Mouse (Mus musculus) limb, embryonic 14.5 days (tissue): Measurements from ENCODE around the gene Gm10837. TPM values are rescaled to one million over a fixed set of nuclear protein-coding genes. Genes with fewer than 3 reads are reported as not detected.

Experiments used
- ATAC-seq: fragments of 200-750 bp; cut with Nextera tagmentation; 2 replicates; pipeline ENCODE4 v1.8.0; 2017; ENCODE audit warnings: low read depth, moderate number of reproducible peaks, moderate TSS enrichment; ENCODE audit not compliant: low FRiP score
- DNase-seq: peaks from one replicate; pipeline ENCODE4 v3.0.0-alpha.2; 2015; ENCODE audit warnings: low spot score
- H3K27ac ChIP-seq: fragments of 300-500 bp; sonication (generic); replicated peaks from 2 replicates; pipeline ENCODE4 v1.5.1; 2014; ENCODE audit warnings: low read depth, mild to moderate bottlenecking, low read length, moderate library complexity, mixed read lengths
- H3K27me3 ChIP-seq: fragments of 300-500 bp; sonication (generic); 2 replicates; pipeline ENCODE4 v1.6.1; 2014; ENCODE audit warnings: low read length, mixed read lengths; ENCODE audit not compliant: control insufficient read depth, insufficient read depth
- H3K36me3 ChIP-seq: fragments of 300-500 bp; sonication (generic); 2 replicates; pipeline ENCODE4 v1.6.1; 2014; ENCODE audit warnings: mild to moderate bottlenecking, low read length, moderate library complexity, mixed read lengths; ENCODE audit not compliant: control insufficient read depth, insufficient read depth
- H3K4me1 ChIP-seq: fragments of 300-500 bp; sonication (generic); 2 replicates; pipeline ENCODE4 v1.6.1; 2014; ENCODE audit warnings: antibody characterized with exemption, low read length, mixed read lengths; ENCODE audit not compliant: control insufficient read depth, insufficient read depth
- H3K4me2 ChIP-seq: fragments of 300-500 bp; sonication (generic); replicated peaks from 2 replicates; pipeline ENCODE4 v1.6.1; 2014; ENCODE audit warnings: low read depth, mild to moderate bottlenecking, low read length, moderate library complexity; ENCODE audit not compliant: severe bottlenecking
- H3K4me3 ChIP-seq: fragments of 300-500 bp; sonication (generic); replicated peaks from 2 replicates; pipeline ENCODE4 v1.5.1; 2014; ENCODE audit warnings: low read length
- H3K9ac ChIP-seq: fragments of 300-500 bp; sonication (generic); 2 replicates; pipeline ENCODE4 v1.6.1; 2014; ENCODE audit warnings: mild to moderate bottlenecking, low read depth, low read length, moderate library complexity; ENCODE audit not compliant: severe bottlenecking
- H3K9me3 ChIP-seq: fragments of 300-500 bp; sonication (generic); 2 replicates; pipeline ENCODE4 v1.6.1; 2016; ENCODE audit warnings: low read length; ENCODE audit not compliant: control insufficient read depth
- POLR2A ChIP-seq: fragments of 200-500 bp; IDR thresholded peaks from 2 replicates; pipeline ENCODE4 v1.8.0; 2012; ENCODE audit warnings: inconsistent platforms, mild to moderate bottlenecking, moderate library complexity, borderline replicate concordance; ENCODE audit not compliant: insufficient read depth, insufficient read length; ENCODE audit errors: extremely low read depth
- WGBS: fragments of 180-500 bp; shearing (Covaris S2); extraction: QIAGEN DNeasy Blood & Tissue Kit; methylation state at CpG from one replicate; pipeline ENCODE4 v1.1.7; 2014; 5-methylcytosine and 5-hydroxymethylcytosine counted together
- polyA plus RNA-seq, 2 experiments: library from polyadenylated mRNA; depleted of rRNA in 1 of 2; stranded (reverse) in 1 of 2; unstranded in 1 of 2; fragments of >200 nt; fragmentation: Nextera tagmentation in 1 of 2; extraction: Ambion mirVana in 1 of 2; gene quantifications; 2 replicates each; pipeline versions ENCODE4 v1.2.1 to v1.2.3; 2012 to 2014

Gene Gm10837
- polyA plus RNA-seq, 2 experiments, result 0.12 TPM; not detected in 1

- H3K9ac ChIP-seq, result peak overlapping the region; percentile 34; the same call in 1 of the 2 replicates
- peaks cover 78% of the 10 kb centered on the region for H3K27me3 ChIP-seq
- no peak for DNase-seq
- 19% methylated on average over 17 of the region's 17 CpGs for WGBS
- peak overlapping the region; percentile 21; the same call in 1 of the 2 replicates for H3K4me2 ChIP-seq
- no peak overlapping the region for H3K27ac ChIP-seq
- peak overlapping the region; percentile 58 for H3K4me3 ChIP-seq
- TF ChIP-seq POLR2A, result no peak
- no peak for ATAC-seq
- peaks cover 5% of the 10 kb centered on the region; the same call in 1 of the 2 replicates for H3K4me1 ChIP-seq
- no peaks in the 10 kb centered on the region for H3K36me3 ChIP-seq
- no peaks in the 10 kb centered on the region for H3K9me3 ChIP-seq
Observed at GRCm38 (mm10) chr14:122479461-122480109, 10.8 kb upstream of the Gm10837 start.

GRCm38 (mm10) chr14:122480355-122480754 is 10.0 kb upstream of the Gm10837 start:
- 21% methylated on average over 2 of the region's 2 CpGs for WGBS
- no peak overlapping the region for H3K9ac ChIP-seq

GRCm38 (mm10) chr14:122481181-122481580 is 9.2 kb upstream of the Gm10837 start:
- TF ChIP-seq POLR2A, result no peak
- no peak overlapping the region for H3K4me3 ChIP-seq
- WGBS, result 14% methylated on average over 15 of the region's 15 CpGs
- ATAC-seq, result no peak
- no peak overlapping the region for H3K27ac ChIP-seq
- H3K4me1 ChIP-seq, result no peaks in the 10 kb centered on the region
- no peak overlapping the region for H3K9ac ChIP-seq
- H3K4me2 ChIP-seq, result no peak overlapping the region; the same call in 1 of the 2 replicates
- peaks cover 79% of the 10 kb centered on the region for H3K27me3 ChIP-seq
- no peaks in the 10 kb centered on the region for H3K36me3 ChIP-seq
- no peak for DNase-seq
- H3K9me3 ChIP-seq, result no peaks in the 10 kb centered on the region

More at GRCm38 (mm10) chr14:122480355-122480754, 10.0 kb upstream of the Gm10837 start:
- Histone ChIP-seq H3K27ac (no peak overlapping the region), H3K36me3 (no peaks in the 10 kb centered on the region), H3K4me1 (peaks cover 5% of the 10 kb centered on the region; the same call in 1 of the 2 replicates), H3K4me3 (no peak overlapping the region), H3K27me3 (peaks cover 79% of the 10 kb centered on the region), H3K4me2 (0 out of 2 replicates have a peak overlapping the region, but pooled peaks have one; percentile 13), H3K9me3 (no peaks in the 10 kb centered on the region)
- no peak for TF ChIP-seq POLR2A
- DNase-seq (no peak), ATAC-seq (no peak)

GRCm38 (mm10) chr14:122482081-122483023 is 8.0 kb upstream of the Gm10837 start:
- no peaks in the 10 kb centered on the region for H3K4me1 ChIP-seq
- no peak for ATAC-seq

GRCm38 (mm10) chr14:122483024-122483385 is 7.4 kb upstream of the Gm10837 start:
- DNase-seq, result no peak
- no peak for TF ChIP-seq POLR2A
- Histone ChIP-seq H3K4me1 (no peaks in the 10 kb centered on the region), H3K9me3 (no peaks in the 10 kb centered on the region), H3K27me3 (peaks cover 85% of the 10 kb centered on the region), H3K36me3 (no peaks in the 10 kb centered on the region), H3K4me2 (peak overlapping the region; percentile 19; the same call in 1 of the 2 replicates), H3K27ac (no peak overlapping the region), H3K9ac (no peak overlapping the region), H3K4me3 (no peak overlapping the region)
- 16% methylated on average over 5 of the region's 5 CpGs for whole genome bisulfite sequencing
- no peak for ATAC-seq

More at GRCm38 (mm10) chr14:122482081-122483023, 8.0 kb upstream of the Gm10837 start:
- Histone ChIP-seq H3K27ac (no peak overlapping the region), H3K36me3 (no peaks in the 10 kb centered on the region), H3K9me3 (no peaks in the 10 kb centered on the region), H3K4me2 (peak overlapping the region; percentile 19; the same call in 1 of the 2 replicates), H3K4me3 (no peak overlapping the region), H3K9ac (no peak overlapping the region), H3K27me3 (peaks cover 84% of the 10 kb centered on the region)
- DNase-seq, result no peak
- no peak for TF ChIP-seq POLR2A
- 7% methylated on average over 38 of the region's 38 CpGs for WGBS
